Mouse (Mus musculus): ENCODE measurements around the gene Abca8a. TPM values are rescaled to one million over a fixed set of nuclear protein-coding genes. Genes with fewer than 3 reads are reported as not detected.
A peak's percentile ranks its signal among the peaks of the same experiment; 100 is the strongest.
"Not testable (repeated sequence)": the region's sequence is repeated elsewhere in the genome, so short reads cannot be mapped to it uniquely, and the experiment has no call there.

Gene Abca8a
- total and polyA plus RNA-seq, 3 experiments: 0.08 TPM; not detected in 2

DNA sequence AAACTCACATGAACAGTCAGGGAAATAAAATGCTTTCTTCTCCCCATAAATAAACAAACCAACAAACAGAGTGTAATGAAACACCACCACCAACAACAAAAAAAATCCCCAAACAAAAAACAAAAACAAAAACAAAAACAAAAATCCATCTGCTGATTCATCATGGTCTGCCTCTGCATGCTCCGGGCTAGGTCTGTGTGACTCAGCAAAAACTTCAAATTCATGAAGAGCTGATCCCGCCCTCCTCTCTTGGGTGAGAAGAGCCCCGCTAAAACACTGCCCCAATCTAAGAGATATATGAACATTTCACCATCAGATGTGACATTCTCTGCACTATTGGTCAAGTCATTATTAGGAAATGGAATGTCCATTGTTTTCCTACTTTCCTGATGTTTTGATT lies 104.5 kb downstream of the Abca8a start:
- in situ Hi-C loops (cut with MboI; ENCODE audit: low pct_ligation_motif_present, low pct_unique_long_range_greater_than_20kb, low sequenced_read_pairs): no loop called here
- DNase-seq (ENCODE audit: extremely low read depth): no peak
- no peak overlapping the region for H3K4me2 ChIP-seq (ENCODE audit: insufficient read depth, low read depth, poor library complexity, severe bottlenecking)

GRCm38 (mm10) chr11:109990256-109990655 lies 105.5 kb downstream of the Abca8a start:
- in situ Hi-C loops (cut with MboI; ENCODE audit: low pct_ligation_motif_present, low pct_unique_long_range_greater_than_20kb, low sequenced_read_pairs): no loop called here

More for the DNA sequence above, 104.5 kb downstream of the Abca8a start:
- peaks cover 10 to 46% of the 10 kb centered on the region in 2 experiments for H3K4me1 ChIP-seq (ENCODE audit: control insufficient read depth in 1 of 2, insufficient read depth in 2 of 2)
- H3K36me3 ChIP-seq (replicated peaks in 1 of 2; ENCODE audit: control insufficient read depth in 1 of 2, insufficient read depth in 1 of 2, low read length in 1 of 2): peaks cover 0 to 2% of the 10 kb centered on the region in 2 experiments
- no peaks in the 10 kb centered on the region for H3K27me3 ChIP-seq (replicated peaks)
- H3K9me3 ChIP-seq (replicated peaks; ENCODE audit: low read length): no peaks in the 10 kb centered on the region
- dilution Hi-C loops (cut with MboI; ENCODE audit: extremely low pct_ligation_motif_present, extremely low pct_unique_long_range_greater_than_20kb, low sequenced_read_pairs): no loop called here
- no peaks in the 10 kb centered on the region for H3K79me2 ChIP-seq (replicated peaks; ENCODE audit: control insufficient read depth, extremely low read depth, insufficient read depth, poor library complexity, severe bottlenecking)
- H3K27ac ChIP-seq (ENCODE audit: insufficient read depth, low read depth): no peak overlapping the region
- no peak for TF ChIP-seq USF1 (IDR thresholded peaks at IDR 0.05; ENCODE audit: low read depth, low read length)
- TF ChIP-seq MAFK (IDR thresholded peaks at IDR 0.05; ENCODE audit: insufficient replicate concordance, low read length): peak; percentile 61; the same call in 1 of the 2 replicates
- no peak overlapping the region for H3K9ac ChIP-seq (ENCODE audit: insufficient read depth, low read depth)
- no peak overlapping the region for H3K4me3 ChIP-seq (replicated peaks in 1 of 3; ENCODE audit: low read depth in 2 of 3, low read length in 2 of 3, poor library complexity in 1 of 3)

GRCm38 (mm10) chr11:109988164-109988563 lies 107.6 kb downstream of the Abca8a start:
- TF ChIP-seq MAZ (IDR thresholded peaks at IDR 0.05; ENCODE audit: low read depth, low read length) (no peak), ZNF384 (IDR thresholded peaks at IDR 0.05; ENCODE audit: low read depth, low read length) (no peak), PAX5 (IDR thresholded peaks at IDR 0.05; ENCODE audit: low read length) (no peak), ELF1 (IDR thresholded peaks at IDR 0.05; ENCODE audit: low read depth, low read length) (no peak), ZKSCAN1 (IDR thresholded peaks at IDR 0.05; ENCODE audit: borderline replicate concordance, low read depth, low read length) (no peak)
- Histone ChIP-seq H3K27me3 (replicated peaks) (no peaks in the 10 kb centered on the region), H3K4me1 (ENCODE audit: control insufficient read depth in 1 of 2, insufficient read depth in 2 of 2) (peaks cover 11 to 40% of the 10 kb centered on the region in 2 experiments), H3K79me2 (replicated peaks; ENCODE audit: control insufficient read depth, extremely low read depth, insufficient read depth, poor library complexity, severe bottlenecking) (no peaks in the 10 kb centered on the region), H3K36me3 (replicated peaks in 1 of 2; ENCODE audit: control insufficient read depth in 1 of 2, insufficient read depth in 1 of 2, low read length in 1 of 2) (peaks cover 0 to 2% of the 10 kb centered on the region in 2 experiments), H3K4me3 (replicated peaks in 1 of 3; ENCODE audit: low read depth in 2 of 3, low read length in 2 of 3, poor library complexity in 1 of 3) (no peak overlapping the region), H3K9me3 (replicated peaks; ENCODE audit: low read length) (no peaks in the 10 kb centered on the region), H3K27ac (ENCODE audit: insufficient read depth, low read depth) (no peak overlapping the region), H3K9ac (ENCODE audit: insufficient read depth, low read depth) (no peak overlapping the region), H3K4me2 (ENCODE audit: insufficient read depth, low read depth, poor library complexity, severe bottlenecking) (no peak overlapping the region)
- in situ Hi-C loops (cut with MboI; ENCODE audit: low pct_ligation_motif_present, low pct_unique_long_range_greater_than_20kb, low sequenced_read_pairs) (no loop called here), dilution Hi-C loops (cut with MboI; ENCODE audit: extremely low pct_ligation_motif_present, extremely low pct_unique_long_range_greater_than_20kb, low sequenced_read_pairs) (no loop called here)
- DNase-seq (ENCODE audit: extremely low read depth): no peak

More at GRCm38 (mm10) chr11:109990256-109990655, 105.5 kb downstream of the Abca8a start:
- Histone ChIP-seq H3K4me3 (replicated peaks in 1 of 3; ENCODE audit: low read depth in 2 of 3, low read length in 2 of 3, poor library complexity in 1 of 3) (no peak overlapping the region), H3K4me1 (ENCODE audit: control insufficient read depth in 1 of 2, insufficient read depth in 2 of 2) (peaks cover 11 to 52% of the 10 kb centered on the region in 2 experiments), H3K9me3 (replicated peaks; ENCODE audit: low read length) (no peaks in the 10 kb centered on the region), H3K4me2 (ENCODE audit: insufficient read depth, low read depth, poor library complexity, severe bottlenecking) (no peak overlapping the region), H3K9ac (ENCODE audit: insufficient read depth, low read depth) (no peak overlapping the region), H3K79me2 (replicated peaks; ENCODE audit: control insufficient read depth, extremely low read depth, insufficient read depth, poor library complexity, severe bottlenecking) (no peaks in the 10 kb centered on the region), H3K27me3 (replicated peaks) (no peaks in the 10 kb centered on the region), H3K36me3 (replicated peaks in 1 of 2; ENCODE audit: control insufficient read depth in 1 of 2, insufficient read depth in 1 of 2, low read length in 1 of 2) (peaks cover 0 to 2% of the 10 kb centered on the region in 2 experiments), H3K27ac (ENCODE audit: insufficient read depth, low read depth) (no peak overlapping the region)
- dilution Hi-C loops (cut with MboI; ENCODE audit: extremely low pct_ligation_motif_present, extremely low pct_unique_long_range_greater_than_20kb, low sequenced_read_pairs): no loop called here
- DNase-seq (ENCODE audit: extremely low read depth): peak; percentile 21
- TF ChIP-seq JUND (conservative IDR thresholded peaks at IDR 0.05; ENCODE audit: low read depth, low read length): peak; percentile 73; the same call in 1 of the 2 replicates
- peak; percentile 75 for TF ChIP-seq JUN (IDR thresholded peaks at IDR 0.05; ENCODE audit: insufficient read depth, low read depth, low read length)
- TF ChIP-seq EP300 (IDR thresholded peaks at IDR 0.05; ENCODE audit: low read length): peak; percentile 59
- TF ChIP-seq KAT2A (IDR thresholded peaks at IDR 0.05; ENCODE audit: insufficient replicate concordance, low read length): no peak
- peak; percentile 54; the same call in 1 of the 2 replicates for TF ChIP-seq ETS1 (conservative IDR thresholded peaks at IDR 0.05; ENCODE audit: low read depth, low read length)
- TF ChIP-seq IRF4 (IDR thresholded peaks at IDR 0.05; ENCODE audit: low read depth, low read length): peak; percentile 90
- peak; percentile 46; the same call in 1 of the 2 replicates for TF ChIP-seq BHLHE40 (IDR thresholded peaks at IDR 0.05; ENCODE audit: low read depth, low read length)
- no peak for TF ChIP-seq MXI1 (IDR thresholded peaks at IDR 0.05; ENCODE audit: low read depth, low read length)

DNA sequence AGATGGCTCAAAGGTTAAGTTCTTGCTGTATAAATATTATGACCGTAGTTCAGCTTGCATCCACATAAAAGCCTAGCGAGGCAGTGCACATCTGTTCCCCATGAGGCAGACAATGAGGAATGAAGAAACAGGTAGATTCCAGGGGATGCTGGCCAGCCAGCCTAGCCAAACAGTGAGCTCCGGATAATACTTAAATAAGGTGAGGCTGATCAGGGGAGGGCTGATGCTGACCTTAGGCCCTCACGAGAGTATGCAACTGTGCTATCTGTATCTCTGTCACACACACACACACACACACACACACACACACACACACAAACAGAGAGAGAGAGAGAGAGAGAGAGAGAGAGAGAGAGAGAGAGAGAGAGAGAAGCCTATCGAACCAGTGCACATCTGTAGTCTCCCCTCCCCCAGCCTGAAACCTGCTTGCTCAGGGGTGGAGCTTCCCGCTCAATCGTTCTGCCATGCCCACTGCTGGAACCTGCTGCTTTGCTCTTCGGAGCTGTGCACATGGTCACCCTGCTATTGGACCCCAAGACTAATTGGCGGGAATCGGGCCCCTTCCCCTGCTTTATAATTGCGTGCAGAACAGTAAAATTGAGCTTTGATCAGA lies 108.2 kb downstream of the Abca8a start:
- in situ Hi-C loops (cut with MboI; ENCODE audit: low pct_ligation_motif_present, low pct_unique_long_range_greater_than_20kb, low sequenced_read_pairs); DNase-seq (ENCODE audit: extremely low read depth); H3K4me3 ChIP-seq (replicated peaks in 1 of 3; ENCODE audit: low read depth in 2 of 3, low read length in 2 of 3, poor library complexity in 1 of 3); dilution Hi-C loops (cut with MboI; ENCODE audit: extremely low pct_ligation_motif_present, extremely low pct_unique_long_range_greater_than_20kb, low sequenced_read_pairs); H3K9ac ChIP-seq (ENCODE audit: insufficient read depth, low read depth); H3K27me3 ChIP-seq (replicated peaks); H3K79me2 ChIP-seq (replicated peaks; ENCODE audit: control insufficient read depth, extremely low read depth, insufficient read depth, poor library complexity, severe bottlenecking); H3K36me3 ChIP-seq (replicated peaks in 1 of 2; ENCODE audit: control insufficient read depth in 1 of 2, insufficient read depth in 1 of 2, low read length in 1 of 2); H3K4me2 ChIP-seq (ENCODE audit: insufficient read depth, low read depth, poor library complexity, severe bottlenecking); H3K9me3 ChIP-seq (replicated peaks; ENCODE audit: low read length); H3K27ac ChIP-seq (ENCODE audit: insufficient read depth, low read depth): not testable (repeated sequence)
- peaks cover 11 to 40% of the 10 kb centered on the region in 2 experiments for H3K4me1 ChIP-seq (ENCODE audit: control insufficient read depth in 1 of 2, insufficient read depth in 2 of 2)
